Mouse (Mus musculus): ENCODE data around the gene Itprip. TPM values are rescaled to one million over a fixed set of nuclear protein-coding genes. Genes with fewer than 3 reads are reported as not detected.

Gene Itprip
- polyA plus RNA-seq, 1 experiment: 0.18 TPM

GRCm38 (mm10) chr19:47893092-47893491, 26.0 kb downstream of the Itprip start:
- H3K9me3 ChIP-seq (ENCODE audit: control insufficient read depth, low read length): no peaks in the 10 kb centered on the region
- peaks cover 37% of the 10 kb centered on the region for H3K36me3 ChIP-seq (ENCODE audit: control insufficient read depth)
- H3K27me3 ChIP-seq (ENCODE audit: control insufficient read depth): no peaks in the 10 kb centered on the region
- TF ChIP-seq TAL1 (IDR thresholded peaks at IDR 0.05; ENCODE audit: low read length) (no peak), GATA1 (IDR thresholded peaks at IDR 0.05; ENCODE audit: low read length) (no peak)
- H3K4me3 ChIP-seq (replicated peaks): no peak overlapping the region
- H3K4me1 ChIP-seq (ENCODE audit: control insufficient read depth): peaks cover 11% of the 10 kb centered on the region

- Histone ChIP-seq H3K27me3 (ENCODE audit: control insufficient read depth) (no peaks in the 10 kb centered on the region), H3K4me1 (ENCODE audit: control insufficient read depth) (no peaks in the 10 kb centered on the region; the same call in 1 of the 2 replicates), H3K36me3 (ENCODE audit: control insufficient read depth) (peaks cover 23% of the 10 kb centered on the region), H3K9me3 (ENCODE audit: control insufficient read depth, low read length) (no peaks in the 10 kb centered on the region), H3K4me3 (replicated peaks) (no peak overlapping the region)
- TF ChIP-seq TAL1 (IDR thresholded peaks at IDR 0.05; ENCODE audit: low read length) (no peak), GATA1 (IDR thresholded peaks at IDR 0.05; ENCODE audit: low read length) (no peak)
These were observed 27.4 kb downstream of the Itprip start for GRCm38 (mm10) chr19:47891562-47892312.

- TF ChIP-seq GATA1 (IDR thresholded peaks at IDR 0.05; ENCODE audit: low read length) (no peak), TAL1 (IDR thresholded peaks at IDR 0.05; ENCODE audit: low read length) (no peak)
- no peaks in the 10 kb centered on the region for H3K9me3 ChIP-seq (ENCODE audit: control insufficient read depth, low read length)
- peaks cover 12% of the 10 kb centered on the region for H3K36me3 ChIP-seq (ENCODE audit: control insufficient read depth)
- H3K27me3 ChIP-seq (ENCODE audit: control insufficient read depth): no peaks in the 10 kb centered on the region
- no peak overlapping the region for H3K4me3 ChIP-seq (replicated peaks)
- no peaks in the 10 kb centered on the region; the same call in 1 of the 2 replicates for H3K4me1 ChIP-seq (ENCODE audit: control insufficient read depth)
These were observed 28.5 kb downstream of the Itprip start for GRCm38 (mm10) chr19:47890489-47891130.

- H3K9me3 ChIP-seq (ENCODE audit: control insufficient read depth, low read length): no peaks in the 10 kb centered on the region
- no peak overlapping the region for H3K4me3 ChIP-seq (replicated peaks)
- H3K27me3 ChIP-seq (ENCODE audit: control insufficient read depth): no peaks in the 10 kb centered on the region
- no peaks in the 10 kb centered on the region for H3K36me3 ChIP-seq (ENCODE audit: control insufficient read depth)
- no peaks in the 10 kb centered on the region for H3K4me1 ChIP-seq (ENCODE audit: control insufficient read depth)
- TF ChIP-seq GATA1 (IDR thresholded peaks at IDR 0.05; ENCODE audit: low read length) (no peak), TAL1 (IDR thresholded peaks at IDR 0.05; ENCODE audit: low read length) (no peak)
These were observed 31.1 kb downstream of the Itprip start for GRCm38 (mm10) chr19:47888037-47888436.

- Histone ChIP-seq H3K4me3 (replicated peaks) (no peak overlapping the region), H3K4me1 (ENCODE audit: control insufficient read depth) (no peaks in the 10 kb centered on the region)
- TF ChIP-seq GATA1 (IDR thresholded peaks at IDR 0.05; ENCODE audit: low read length): no peak
- no peak for TF ChIP-seq TAL1 (IDR thresholded peaks at IDR 0.05; ENCODE audit: low read length)
These were observed 31.7 kb downstream of the Itprip start for GRCm38 (mm10) chr19:47887417-47887816.

GRCm38 (mm10) chr19:47886617-47887016, 32.5 kb downstream of the Itprip start:
- H3K4me1 ChIP-seq (ENCODE audit: control insufficient read depth): no peaks in the 10 kb centered on the region
- H3K36me3 ChIP-seq (ENCODE audit: control insufficient read depth): no peaks in the 10 kb centered on the region
- TF ChIP-seq TAL1 (IDR thresholded peaks at IDR 0.05; ENCODE audit: low read length) (no peak), GATA1 (IDR thresholded peaks at IDR 0.05; ENCODE audit: low read length) (no peak)
- H3K27me3 ChIP-seq (ENCODE audit: control insufficient read depth): no peaks in the 10 kb centered on the region
- no peak overlapping the region for H3K4me3 ChIP-seq (replicated peaks)
- H3K9me3 ChIP-seq (ENCODE audit: control insufficient read depth, low read length): no peaks in the 10 kb centered on the region

More at GRCm38 (mm10) chr19:47887417-47887816, 31.7 kb downstream of the Itprip start:
- Histone ChIP-seq H3K36me3 (ENCODE audit: control insufficient read depth) (no peaks in the 10 kb centered on the region), H3K9me3 (ENCODE audit: control insufficient read depth, low read length) (no peaks in the 10 kb centered on the region), H3K27me3 (ENCODE audit: control insufficient read depth) (no peaks in the 10 kb centered on the region)

GRCm38 (mm10) chr19:47885886-47886285, 33.2 kb downstream of the Itprip start:
- Histone ChIP-seq H3K4me1 (ENCODE audit: control insufficient read depth) (no peaks in the 10 kb centered on the region), H3K4me3 (replicated peaks) (no peak overlapping the region)
- TF ChIP-seq GATA1 (IDR thresholded peaks at IDR 0.05; ENCODE audit: low read length): no peak
- TF ChIP-seq TAL1 (IDR thresholded peaks at IDR 0.05; ENCODE audit: low read length): no peak

GRCm38 (mm10) chr19:47885191-47885743, 33.8 kb downstream of the Itprip start:
- no peaks in the 10 kb centered on the region for H3K27me3 ChIP-seq (ENCODE audit: control insufficient read depth)
- H3K36me3 ChIP-seq (ENCODE audit: control insufficient read depth): no peaks in the 10 kb centered on the region
- no peaks in the 10 kb centered on the region for H3K4me1 ChIP-seq (ENCODE audit: control insufficient read depth)
- H3K9me3 ChIP-seq (ENCODE audit: control insufficient read depth, low read length): no peaks in the 10 kb centered on the region
- H3K4me3 ChIP-seq (replicated peaks): no peak overlapping the region
- TF ChIP-seq GATA1 (IDR thresholded peaks at IDR 0.05; ENCODE audit: low read length) (no peak), TAL1 (IDR thresholded peaks at IDR 0.05; ENCODE audit: low read length) (no peak)

More at GRCm38 (mm10) chr19:47885886-47886285, 33.2 kb downstream of the Itprip start:
- no peaks in the 10 kb centered on the region for H3K9me3 ChIP-seq (ENCODE audit: control insufficient read depth, low read length)
- no peaks in the 10 kb centered on the region for H3K36me3 ChIP-seq (ENCODE audit: control insufficient read depth)
- no peaks in the 10 kb centered on the region for H3K27me3 ChIP-seq (ENCODE audit: control insufficient read depth)
